In genomic region chr6:58906852-58907261, GRCm38 (mm10) we compare ENCODE assay signal across 8 mouse cellular contexts. TPM values are rescaled to one million over a fixed set of nuclear protein-coding genes. Genes with fewer than 3 reads are reported as not detected.
A peak's percentile ranks its signal among the peaks of the same experiment; 100 is the strongest.
DNase-seq lines count a peak whose midpoint lies in the region; ATAC-seq lines count a peak whose summit lies in the region.

Nap1l5 (minus strand) TSS chr6:58907076.

- WGBS in forebrain, embryonic 14.5 days: 41% methylated on average over 34 of the region's 34 CpGs
- 36% methylated on average over 34 of the region's 34 CpGs for WGBS in intestine, embryonic 15.5 days
- 51% methylated on average over 34 of the region's 34 CpGs for WGBS in limb, embryonic 10.5 days
- 57% methylated on average over 34 of the region's 34 CpGs for WGBS in midbrain, embryonic 15.5 days

- no peaks in the 10 kb centered on the region for H3K27me3 ChIP-seq in forebrain, embryonic 14.5 days (replicated peaks; ENCODE audit: control insufficient read depth, insufficient read depth, low read length)
- H3K27me3 ChIP-seq in intestine, embryonic 15.5 days (replicated peaks): no peaks in the 10 kb centered on the region
- H3K27me3 ChIP-seq in limb, embryonic 10.5 days (ENCODE audit: low read depth, poor library complexity, severe bottlenecking): peaks cover 12% of the 10 kb centered on the region; the same call in 1 of the 2 replicates
- no peaks in the 10 kb centered on the region for H3K27me3 ChIP-seq in midbrain, embryonic 15.5 days (replicated peaks)

- DNase-seq in WW6 (ENCODE audit: low read depth, low spot score): peak; percentile 16
- peak; percentile 82 for DNase-seq in cerebellum, adult 11 months
- DNase-seq in forebrain, embryonic 14.5 days (ENCODE audit: low spot score): peak; percentile 72
- peak; percentile 37 for DNase-seq in limb, embryonic 10.5 days (ENCODE audit: low spot score)
- peak; percentile 7 for DNase-seq in yolk sac, embryonic 10.5 days (ENCODE audit: low spot score)

- H3K9ac ChIP-seq in forebrain, embryonic 14.5 days (ENCODE audit: low read length): peak within 1 kb of the TSS; percentile 52
- peak within 1 kb of the TSS; percentile 39; the same call in 1 of the 2 replicates for H3K9ac ChIP-seq in intestine, embryonic 15.5 days
- H3K9ac ChIP-seq in midbrain, embryonic 15.5 days: peak within 1 kb of the TSS; percentile 45

- H3K27ac ChIP-seq in forebrain, embryonic 14.5 days (ENCODE audit: low read depth, low read length): peak within 1 kb of the TSS; percentile 70; the same call in 1 of the 2 replicates
- H3K27ac ChIP-seq in intestine, embryonic 15.5 days: no peak within 1 kb of the TSS
- H3K27ac ChIP-seq in limb, embryonic 10.5 days: 0 out of 2 replicates have a peak within 1 kb of the TSS, but pooled peaks have one; percentile 19
- peak within 1 kb of the TSS; percentile 82 for H3K27ac ChIP-seq in midbrain, embryonic 15.5 days

- H3K36me3 ChIP-seq in forebrain, embryonic 14.5 days (ENCODE audit: control insufficient read depth, insufficient read depth, low read length): no peaks in the 10 kb centered on the region
- peaks cover 2% of the 10 kb centered on the region; the same call in 1 of the 2 replicates for H3K36me3 ChIP-seq in intestine, embryonic 15.5 days
- peaks cover 11% of the 10 kb centered on the region for H3K36me3 ChIP-seq in limb, embryonic 10.5 days
- no peaks in the 10 kb centered on the region for H3K36me3 ChIP-seq in midbrain, embryonic 15.5 days (replicated peaks)

- peaks cover 14% of the 10 kb centered on the region; the same call in 1 of the 2 replicates for H3K9me3 ChIP-seq in forebrain, embryonic 14.5 days (replicated peaks; ENCODE audit: control insufficient read depth, low read length)
- H3K9me3 ChIP-seq in intestine, embryonic 15.5 days: no peaks in the 10 kb centered on the region; the same call in 1 of the 2 replicates
- peaks cover 8% of the 10 kb centered on the region; the same call in 1 of the 2 replicates for H3K9me3 ChIP-seq in limb, embryonic 10.5 days (replicated peaks)
- peaks cover 11% of the 10 kb centered on the region for H3K9me3 ChIP-seq in midbrain, embryonic 15.5 days

- ATAC-seq in forebrain, embryonic 14.5 days: peak; percentile 87
- ATAC-seq in intestine, embryonic 15.5 days: peak; percentile 82
- peak; percentile 97 for ATAC-seq in midbrain, embryonic 15.5 days (replicated peaks)
- ATAC-seq in CD4-positive, CD25-positive, alpha-beta regulatory T cell, adult 4 months: no peak

- H3K4me2 ChIP-seq in forebrain, embryonic 14.5 days (ENCODE audit: low read length): peak within 1 kb of the TSS; percentile 49
- H3K4me2 ChIP-seq in intestine, embryonic 15.5 days (replicated peaks): peak within 1 kb of the TSS; percentile 69
- peak within 1 kb of the TSS; percentile 53 for H3K4me2 ChIP-seq in midbrain, embryonic 15.5 days

- peaks cover 9% of the 10 kb centered on the region for H3K4me1 ChIP-seq in forebrain, embryonic 14.5 days (ENCODE audit: control insufficient read depth, insufficient read depth, low read length)
- H3K4me1 ChIP-seq in intestine, embryonic 15.5 days (replicated peaks): no peaks in the 10 kb centered on the region
- peaks cover 12% of the 10 kb centered on the region for H3K4me1 ChIP-seq in limb, embryonic 10.5 days
- H3K4me1 ChIP-seq in midbrain, embryonic 15.5 days: peaks cover 14% of the 10 kb centered on the region

- H3K4me3 ChIP-seq in forebrain, embryonic 14.5 days (ENCODE audit: low read depth, low read length): peak within 1 kb of the TSS; percentile 42
- peak within 1 kb of the TSS; percentile 43 for H3K4me3 ChIP-seq in intestine, embryonic 15.5 days (replicated peaks)
- peak within 1 kb of the TSS; percentile 57 for H3K4me3 ChIP-seq in limb, embryonic 10.5 days
- H3K4me3 ChIP-seq in midbrain, embryonic 15.5 days: peak within 1 kb of the TSS; percentile 52

RNA-seq across cellular contexts. Expression of gene Nap1l5, which starts in this region (rescaled TPM):
- polyA plus RNA-seq in forebrain, embryonic 14.5 days (2014; fragmentation: Nextera tagmentation; extraction: Ambion mirVana): 70.1 and 106 TPM in 2 replicates
- polyA plus RNA-seq in intestine, embryonic 15.5 days (2015; fragmentation: Nextera tagmentation; extraction: Ambion mirVana): 10.3 and 14.5 TPM in 2 replicates
- 1.9 and 3.7 TPM in 2 replicates for polyA plus RNA-seq in limb, embryonic 10.5 days (2016; fragmentation: Nextera tagmentation; extraction: Ambion mirVana)
- 247 and 248 TPM in 2 replicates for polyA plus RNA-seq in midbrain, embryonic 15.5 days (2015; fragmentation: Nextera tagmentation; extraction: Ambion mirVana)
- not detected for polyA plus RNA-seq in CD4-positive, CD25-positive, alpha-beta regulatory T cell, adult 4 months (2017; shearing (Covaris generic))

Comparison
In these comparisons a context has a peak if more than half of its experiments do, and no peak if none do; other contexts are left out.
1. DNase-seq: peak in every context shown above with its lines; median percentile 82 in cerebellum, adult 11 months; 72 in forebrain, embryonic 14.5 days; 37 in limb, embryonic 10.5 days; 16 in WW6; 7 in yolk sac, embryonic 10.5 days.